Mouse (Mus musculus): ENCODE results near the gene Kremen1.
A peak's percentile ranks its signal among the peaks of the same experiment; 100 is the strongest.

Gene Kremen1

DNA sequence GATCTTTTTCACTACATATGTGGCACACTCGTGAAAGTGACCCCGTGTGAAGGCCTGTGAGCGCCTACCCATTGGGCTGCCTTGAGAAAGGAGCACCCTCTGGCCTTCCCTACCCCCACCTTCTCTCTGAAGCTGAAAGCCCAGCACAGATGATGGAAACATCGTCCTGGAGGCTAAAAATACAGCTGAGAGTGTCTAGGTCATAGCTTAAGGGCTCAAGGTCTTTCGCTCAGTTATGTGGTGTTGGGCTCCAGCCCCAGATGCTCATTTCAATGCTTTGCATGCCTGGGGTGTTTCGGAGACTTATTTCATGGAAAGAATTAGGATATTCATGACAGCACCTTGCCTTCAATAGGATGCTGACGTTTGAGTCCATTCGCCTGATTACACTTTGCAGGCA is 4.4 kb upstream of the Kremen1 start:
- no peak for DNase-seq

DNA sequence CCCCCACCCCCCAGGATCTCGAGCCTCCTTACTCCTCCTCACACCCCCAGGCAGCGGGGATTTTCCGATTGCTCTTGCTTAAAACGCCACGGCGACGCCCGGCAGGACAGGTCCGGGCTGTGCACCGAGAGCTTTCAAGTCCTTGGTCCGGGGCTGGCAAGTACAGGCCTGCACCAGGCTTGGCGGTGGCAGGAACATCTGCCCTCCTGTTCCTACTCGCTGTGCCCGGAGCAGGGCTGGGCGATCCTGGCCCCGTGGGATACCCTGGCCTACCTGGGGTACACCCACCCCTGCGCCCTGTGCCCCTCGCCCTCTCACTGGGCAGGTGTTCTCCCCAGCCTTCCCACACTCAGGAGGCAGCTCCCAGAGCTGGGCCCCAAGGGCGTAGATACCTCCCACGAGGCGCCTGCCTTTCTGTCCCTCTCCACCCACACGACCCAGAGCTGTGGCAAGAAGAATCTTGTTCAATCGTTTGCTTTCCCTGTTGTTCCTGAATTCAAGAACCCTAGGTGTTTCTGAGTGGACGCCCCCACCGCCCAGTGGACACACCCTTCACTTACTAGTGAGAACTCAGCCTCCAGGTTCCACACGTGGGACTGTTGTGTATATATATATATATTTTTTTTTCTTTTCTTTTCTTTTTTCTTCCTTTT is 1.8 kb upstream of the Kremen1 start:
- peak; percentile 92 for DNase-seq

DNA sequence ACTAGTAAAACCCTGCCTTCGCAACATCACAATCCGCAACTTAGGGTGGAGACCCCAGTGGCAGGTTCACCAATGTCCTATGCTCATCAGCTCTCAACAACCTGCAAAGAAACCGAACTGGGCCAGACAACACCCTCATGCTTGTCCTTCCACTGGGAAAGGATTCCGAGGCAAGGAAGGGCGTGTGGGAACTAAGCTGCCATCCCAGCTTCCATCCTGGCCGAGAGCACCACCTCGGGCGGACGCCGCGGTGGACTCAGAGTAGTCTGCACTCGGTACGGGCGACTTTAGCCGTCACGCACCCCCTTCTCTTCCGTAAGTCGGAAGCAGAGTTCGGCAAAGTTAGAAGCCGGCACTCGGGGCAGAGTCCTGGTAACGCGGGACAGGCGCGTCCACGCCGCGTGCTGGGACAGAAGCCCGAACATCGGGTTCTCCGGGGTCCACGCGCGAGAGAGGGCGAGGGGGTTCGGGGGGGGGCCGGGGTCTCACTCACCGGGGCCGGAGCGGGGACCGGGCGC is 357 bp downstream of the Kremen1 start:
- no peak for DNase-seq

DNA sequence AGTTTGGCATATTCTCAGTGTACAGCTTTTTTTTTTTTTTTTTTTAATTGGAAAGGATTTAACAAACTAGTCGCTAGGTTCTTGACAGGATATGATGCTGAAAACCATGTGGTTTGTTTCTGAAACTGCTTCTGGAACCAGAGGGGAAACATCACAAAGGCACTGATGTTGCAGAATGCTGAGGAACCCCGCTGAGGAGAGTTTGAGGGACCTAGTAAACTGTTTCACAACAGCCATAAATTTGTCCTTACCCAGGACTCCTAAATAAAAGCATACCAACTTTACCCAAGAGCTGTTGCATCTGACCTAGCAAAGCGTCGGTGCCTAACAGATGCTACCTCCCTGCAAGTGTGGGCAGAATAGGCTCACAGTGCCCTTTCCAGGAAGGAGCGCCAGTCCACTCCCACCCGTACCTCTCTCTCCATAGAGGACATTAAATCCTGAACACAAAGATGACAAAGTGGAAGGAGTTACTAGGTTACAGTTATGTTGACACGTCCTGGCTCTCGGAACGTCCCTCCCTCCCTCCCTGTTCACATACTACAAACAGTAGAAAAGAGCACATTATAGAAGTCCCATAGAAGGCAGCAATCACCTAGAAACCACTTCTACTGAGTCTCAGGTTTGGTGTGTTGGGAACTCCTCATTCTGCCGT is 1.3 kb downstream of the Kremen1 start:
- DNase-seq: no peak

DNA sequence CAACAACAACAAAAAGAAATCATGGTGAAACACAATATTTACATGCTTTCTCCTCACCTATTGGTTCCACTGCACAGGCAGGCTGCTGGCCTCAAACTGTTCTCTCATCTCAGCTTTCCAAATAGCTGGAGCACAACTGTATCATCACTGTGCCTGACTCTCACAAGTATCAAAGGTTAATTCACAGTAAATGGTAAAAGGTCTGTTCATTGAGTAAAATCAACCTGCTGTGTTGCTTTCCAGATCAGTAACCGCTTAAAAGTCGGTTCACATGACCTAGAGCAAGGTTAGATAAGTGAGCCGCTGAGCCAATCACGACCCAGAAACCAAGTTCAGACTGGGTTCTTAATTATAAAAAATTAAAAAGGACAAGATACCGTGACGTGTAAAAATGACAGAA is 3.3 kb downstream of the Kremen1 start:
- DNase-seq: no peak

DNA sequence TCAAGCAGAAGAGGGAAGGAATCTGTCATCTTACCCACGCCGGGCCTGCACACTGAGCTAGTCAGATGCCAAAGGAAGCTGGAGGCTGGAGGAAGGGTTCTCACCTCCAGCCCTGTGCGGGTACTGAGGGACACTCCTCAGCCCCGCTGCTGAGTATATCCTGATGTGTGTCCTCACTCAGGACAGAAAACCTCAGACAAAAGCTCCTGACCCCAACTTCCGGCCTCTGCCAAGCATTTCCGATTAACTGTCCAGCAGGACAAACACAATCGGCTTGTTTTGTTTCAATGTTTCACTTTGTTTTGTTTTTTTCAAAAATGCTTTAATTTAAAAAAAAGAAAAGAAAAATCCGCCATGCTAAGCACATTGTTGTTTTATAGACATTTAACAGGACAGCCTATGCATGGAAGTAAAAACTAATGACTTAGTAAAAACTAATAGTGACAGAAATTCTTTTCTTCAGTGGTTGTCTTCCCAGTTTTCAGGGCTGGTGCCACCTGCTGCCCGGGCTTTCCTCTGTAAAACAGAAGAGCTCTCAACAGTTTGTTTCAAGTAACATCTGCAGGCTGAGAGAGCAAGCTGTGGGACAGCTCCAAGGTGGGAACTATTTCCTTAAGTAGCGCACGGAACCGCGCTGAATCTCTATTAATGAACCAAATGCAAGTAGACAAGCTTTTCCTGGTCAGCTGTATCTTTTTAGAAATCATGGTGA is 4.1 kb downstream of the Kremen1 start:
- DNase-seq: no peak

DNA sequence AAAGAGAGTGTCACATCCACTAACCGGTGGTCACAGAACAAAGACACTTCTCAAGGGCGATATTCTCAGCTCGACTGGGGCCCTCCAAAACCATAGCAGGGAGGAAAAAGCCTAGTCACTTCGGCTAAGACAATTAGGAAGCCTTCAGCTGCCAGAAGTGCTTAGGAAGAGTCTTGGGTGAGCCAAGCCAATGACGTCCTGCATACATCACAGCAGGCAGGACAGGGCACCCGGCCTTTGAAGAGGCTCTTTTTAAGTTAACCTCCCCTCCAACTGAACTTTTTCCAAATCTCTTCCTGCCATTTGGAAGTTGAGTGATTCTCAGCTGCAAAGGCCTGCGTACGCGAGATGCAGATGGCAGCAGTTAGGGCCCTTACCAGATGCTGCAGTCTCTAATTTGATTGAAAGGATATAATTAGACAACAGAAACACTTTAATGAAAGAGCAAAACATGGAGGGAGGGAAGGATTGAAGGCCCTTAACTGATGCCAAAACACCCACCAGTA is 5.8 kb downstream of the Kremen1 start:
- DNase-seq: no peak

DNA sequence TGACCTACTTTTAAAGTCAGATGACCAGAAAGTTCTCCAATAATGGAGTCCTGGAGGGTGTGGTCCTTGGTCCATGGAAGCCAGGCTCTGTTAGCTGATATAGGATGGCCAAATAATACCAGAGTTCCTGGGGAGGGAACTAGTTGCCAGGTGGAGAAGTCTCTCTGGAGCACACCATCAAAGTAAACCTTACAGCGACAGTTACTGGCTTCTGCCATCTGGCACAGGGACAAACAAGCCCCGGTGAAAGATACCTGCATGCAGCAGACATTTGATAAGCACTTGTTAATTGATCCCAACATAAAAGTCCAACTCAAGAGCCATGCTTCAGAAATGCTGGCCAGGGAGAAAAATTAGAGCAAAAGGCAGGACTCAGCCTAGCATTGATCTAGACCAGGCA is 7.3 kb downstream of the Kremen1 start:
- DNase-seq: no peak

DNA sequence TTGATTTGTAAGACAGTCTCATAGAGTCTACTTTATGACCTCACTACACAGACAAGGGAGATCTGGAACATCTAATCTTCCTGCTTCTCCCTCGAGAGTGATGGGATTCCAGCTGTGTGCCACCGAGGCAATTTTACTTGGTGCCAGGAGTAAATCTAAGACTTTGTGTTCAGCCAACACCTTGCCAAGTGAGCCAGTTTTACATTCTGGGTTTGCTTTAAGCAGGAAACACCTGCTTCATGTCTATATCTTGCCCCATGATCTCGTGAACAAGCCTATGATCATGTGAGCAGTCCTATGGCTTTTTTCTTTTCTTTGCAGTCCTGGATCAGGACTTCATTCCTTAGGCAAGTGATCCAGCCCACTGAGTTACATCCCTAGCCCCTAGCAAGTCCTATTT is 7.8 kb downstream of the Kremen1 start:
- no peak for DNase-seq

DNA sequence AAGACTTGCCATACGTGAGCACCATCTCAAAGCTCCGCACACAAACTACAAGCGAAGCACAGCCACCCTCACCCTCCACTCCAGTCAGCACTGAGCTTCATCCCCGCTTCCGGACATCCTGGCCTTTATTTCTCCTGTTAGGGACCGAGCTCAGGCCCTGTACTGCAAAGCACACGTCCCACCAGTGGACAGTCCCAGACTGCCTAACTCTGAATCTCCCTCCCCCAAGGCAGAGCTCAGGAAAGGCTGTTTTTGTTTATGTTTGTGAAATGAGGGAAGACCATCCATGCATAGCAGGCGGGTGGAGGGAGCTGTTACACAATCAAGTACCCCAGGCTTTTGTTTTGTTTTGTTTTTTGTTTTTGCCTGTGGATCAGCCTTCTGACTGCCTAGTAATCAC is 8.6 kb downstream of the Kremen1 start:
- DNase-seq: no peak

DNA sequence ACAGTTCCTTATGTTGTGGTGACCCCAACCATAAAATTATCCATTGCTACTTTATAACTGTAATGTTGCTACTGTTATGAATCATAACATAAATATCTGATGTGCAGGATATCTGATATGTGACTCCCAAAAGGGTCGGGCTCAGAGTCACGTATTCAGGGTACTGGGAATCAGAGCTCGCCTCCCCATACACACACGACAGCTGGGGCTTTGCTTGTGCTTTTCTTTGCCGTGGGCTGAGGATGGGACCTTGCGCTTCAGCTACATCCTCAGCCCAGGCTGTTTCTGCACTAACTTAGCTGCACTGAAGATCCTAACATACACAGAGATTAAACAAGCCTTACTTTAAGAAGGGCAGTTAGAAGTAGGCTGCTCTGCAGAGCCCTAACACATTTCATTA is 10.2 kb downstream of the Kremen1 start:
- no peak for DNase-seq

DNA sequence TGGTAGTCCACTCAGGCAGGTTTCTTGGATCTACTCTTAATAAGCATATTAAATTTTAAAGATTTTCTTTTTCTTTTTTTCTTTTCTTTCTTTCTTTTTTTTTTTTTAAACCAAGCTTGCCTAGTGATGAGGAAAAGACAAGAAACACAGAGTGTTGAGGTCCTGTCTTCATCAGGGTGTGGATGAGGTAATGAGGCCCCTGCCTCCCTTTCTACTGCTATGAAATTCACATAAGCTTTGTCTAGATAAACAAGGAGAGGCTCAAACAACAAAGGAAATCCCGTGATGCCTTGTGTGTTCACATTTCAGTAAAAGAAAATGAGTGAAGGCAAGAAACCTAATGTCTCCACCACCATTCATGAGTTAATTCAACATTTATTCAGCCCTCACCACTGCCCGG is 13.2 kb downstream of the Kremen1 start:
- DNase-seq: no peak

DNA sequence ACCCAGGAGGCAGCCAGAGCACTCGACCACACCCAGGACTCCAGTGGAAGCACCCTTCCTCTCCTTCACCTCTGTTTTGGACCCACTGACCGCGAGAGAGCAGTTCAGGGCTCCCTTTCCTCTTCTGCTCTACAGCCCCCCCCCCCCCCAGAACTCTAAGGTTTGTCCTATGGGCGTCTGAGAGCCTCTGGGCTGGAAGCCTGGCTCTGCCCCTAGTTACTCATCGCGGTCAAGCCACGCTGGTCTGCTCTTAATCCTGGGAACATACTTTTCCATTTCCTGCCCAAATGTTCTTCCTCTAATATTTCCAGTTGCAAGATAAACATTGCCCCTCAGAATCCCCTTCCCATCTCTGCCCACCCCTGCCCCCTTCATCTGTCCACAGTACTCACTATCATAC is 15.9 kb downstream of the Kremen1 start:
- DNase-seq: no peak

DNA sequence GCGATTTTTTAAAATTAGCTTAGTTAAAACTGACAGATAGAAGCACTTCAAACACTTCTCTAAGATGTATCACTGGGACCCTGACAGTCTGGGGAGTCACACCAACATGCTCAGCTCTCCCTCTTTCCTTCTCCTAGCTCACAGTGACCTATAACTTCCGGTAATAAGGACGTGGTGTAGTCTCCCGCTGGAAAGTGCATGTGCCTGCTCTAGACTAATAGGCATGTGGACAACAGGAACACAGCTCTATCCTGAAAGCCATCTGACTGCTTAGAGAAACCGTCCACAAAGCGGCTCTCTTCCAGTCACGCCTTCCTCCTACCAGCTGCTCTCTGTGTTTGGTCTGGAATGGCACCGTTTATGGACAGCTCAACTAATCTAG is 16.6 kb downstream of the Kremen1 start:
- DNase-seq: peak; percentile 92

DNA sequence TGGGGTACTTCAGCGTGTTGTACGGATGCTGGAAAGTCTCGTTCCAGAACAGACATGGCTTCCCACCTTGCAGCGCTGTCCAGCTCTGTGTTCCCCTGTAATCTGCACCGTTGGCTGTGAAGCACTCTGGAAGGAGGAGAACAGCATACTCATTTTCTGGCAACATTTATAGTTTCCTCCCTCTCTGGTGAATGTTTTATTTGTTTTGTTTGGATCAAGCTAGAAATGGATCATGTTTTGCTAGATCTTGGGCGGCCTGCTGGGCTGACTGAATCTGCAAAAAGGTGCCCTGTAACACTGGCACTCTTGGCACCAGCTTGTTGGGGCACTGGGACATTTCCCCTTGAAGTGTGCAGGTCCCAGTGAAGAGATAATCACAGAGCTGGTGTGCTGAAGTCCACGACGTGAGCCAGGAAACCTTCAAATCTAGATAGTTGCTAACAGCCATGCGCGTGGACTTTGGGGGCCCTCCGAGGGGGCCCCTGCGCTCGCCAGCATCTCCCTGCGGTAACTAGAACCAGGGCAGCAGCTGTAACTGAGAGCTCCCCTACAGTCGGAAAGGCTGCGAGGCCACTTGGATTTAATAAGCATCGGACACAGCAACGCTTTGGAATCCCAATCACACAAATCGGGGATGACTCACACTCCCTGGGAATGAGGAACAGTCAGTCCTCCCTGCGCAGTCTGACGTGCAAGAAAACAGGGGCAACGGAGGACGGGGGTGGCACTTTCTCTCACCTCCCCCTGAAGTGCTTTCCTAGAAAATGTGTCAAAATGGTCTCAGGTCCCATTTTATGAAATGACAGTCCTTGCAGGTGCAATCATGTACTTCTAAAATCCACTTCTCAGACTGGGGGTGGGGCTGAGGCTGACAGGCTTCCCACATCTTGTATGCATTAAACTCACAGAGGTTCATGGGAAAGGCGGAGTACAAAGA is 17.3 kb downstream of the Kremen1 start:
- peak; percentile 97 for DNase-seq

DNA sequence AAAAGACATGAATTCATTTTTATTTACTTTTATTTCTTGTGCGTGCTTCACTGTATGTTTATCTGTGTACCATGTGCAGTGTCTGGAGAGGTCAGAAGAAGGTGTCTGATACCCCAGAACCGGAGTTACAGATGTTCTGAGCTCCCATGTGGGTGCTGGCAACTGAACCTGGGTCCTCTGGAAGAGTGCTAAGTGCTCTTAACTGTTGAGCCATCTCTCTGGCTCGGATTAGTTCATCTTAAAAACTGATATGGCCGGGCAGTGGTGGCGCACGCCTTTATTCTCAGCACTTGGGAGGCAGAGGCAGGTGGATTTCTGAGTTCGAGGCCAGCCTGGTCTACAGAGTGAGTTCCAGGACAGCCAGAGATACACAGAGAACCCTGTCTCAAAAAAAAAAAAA is 18.1 kb downstream of the Kremen1 start:
- peak; percentile 90 for DNase-seq

DNA sequence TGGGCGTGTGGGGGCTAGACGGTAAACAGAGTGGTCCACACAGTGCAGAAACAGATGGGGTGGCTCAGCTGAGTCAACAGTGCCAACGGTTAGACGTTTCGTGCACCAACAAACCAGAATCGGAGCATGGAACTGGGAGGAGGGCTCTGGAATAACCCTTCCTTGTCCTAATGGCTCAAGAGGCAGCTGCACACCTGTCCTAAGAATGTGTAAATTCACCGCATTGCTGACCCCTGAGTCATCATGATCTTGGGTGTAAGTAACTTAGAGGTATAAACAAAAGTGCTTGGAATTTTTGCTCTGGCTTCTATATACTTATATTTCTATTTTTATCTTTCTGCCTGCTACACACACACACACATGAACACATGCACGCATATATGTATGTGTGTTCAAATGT is 19.2 kb downstream of the Kremen1 start:
- DNase-seq: no peak

DNA sequence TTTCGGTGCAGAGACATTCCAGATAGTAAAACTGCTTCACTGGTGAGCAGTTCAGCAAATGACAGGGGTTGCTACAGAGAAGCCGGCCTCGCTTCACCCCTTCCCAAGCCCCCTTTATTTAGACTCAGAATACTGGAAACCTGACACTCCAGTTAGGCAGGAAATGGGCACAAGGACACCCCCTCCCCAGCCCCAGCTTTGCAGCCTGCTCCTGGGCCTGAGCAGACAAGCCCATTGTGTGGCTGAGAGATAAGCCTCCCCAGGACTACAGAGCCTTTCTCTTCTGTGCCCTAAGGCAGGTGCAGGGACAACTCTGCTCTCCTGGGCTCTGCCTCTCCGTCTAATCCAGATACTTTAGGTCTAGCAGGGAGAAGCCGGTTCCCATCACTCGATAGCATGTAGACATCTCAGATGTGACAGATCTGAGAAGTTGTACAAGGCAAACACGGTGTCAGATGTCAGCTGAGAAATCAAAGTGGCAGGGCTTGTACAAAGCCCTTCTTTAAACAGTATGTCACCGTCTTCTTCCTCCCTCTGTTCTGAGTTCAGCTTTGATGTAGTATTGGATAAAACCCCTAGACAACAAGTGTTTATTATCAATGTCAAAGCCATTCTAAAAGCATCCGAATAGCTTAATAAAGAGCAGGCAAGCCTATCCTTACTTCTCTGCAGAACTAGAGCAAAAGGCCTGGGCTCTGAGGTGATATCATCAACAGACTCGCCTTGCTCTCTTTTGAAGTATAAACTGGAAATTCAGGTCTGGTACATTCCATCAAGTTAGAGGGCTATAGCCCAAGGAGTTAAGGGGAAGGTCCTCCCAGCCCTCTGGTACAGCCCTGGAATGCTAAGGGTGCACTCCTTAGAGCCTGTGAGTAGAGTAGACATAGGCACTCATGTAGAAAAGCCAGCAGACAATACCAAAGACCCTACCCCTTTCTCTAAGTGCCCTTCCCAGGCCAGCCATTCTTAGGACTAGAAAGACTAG is 21.4 kb downstream of the Kremen1 start:
- no peak for DNase-seq

DNA sequence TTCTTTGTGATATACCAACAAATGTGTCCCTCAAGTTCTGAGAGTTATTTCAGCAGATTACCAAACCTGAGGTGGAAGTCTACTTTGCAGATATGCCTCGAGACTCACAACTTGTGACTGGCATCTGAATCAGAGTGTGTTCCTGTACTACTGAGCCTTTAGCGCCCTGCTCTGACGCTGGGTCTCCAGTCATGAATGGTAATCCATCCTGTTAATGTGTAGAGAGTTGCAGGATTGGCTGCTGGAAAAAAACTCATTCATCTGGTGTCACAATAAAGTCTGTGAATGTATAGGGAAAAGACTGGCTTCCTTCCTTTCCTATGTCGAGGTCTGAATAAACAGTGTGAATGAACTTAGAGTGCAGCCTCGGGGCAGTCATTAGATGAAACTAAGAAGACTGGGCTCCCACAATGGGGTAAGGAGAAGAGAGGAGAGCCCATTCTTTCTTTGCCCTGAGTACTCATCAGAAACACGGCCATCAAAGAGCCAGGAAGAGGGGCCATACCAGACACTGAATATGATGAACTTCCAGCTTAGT is 41.4 kb downstream of the Kremen1 start:
- no peak for DNase-seq

DNA sequence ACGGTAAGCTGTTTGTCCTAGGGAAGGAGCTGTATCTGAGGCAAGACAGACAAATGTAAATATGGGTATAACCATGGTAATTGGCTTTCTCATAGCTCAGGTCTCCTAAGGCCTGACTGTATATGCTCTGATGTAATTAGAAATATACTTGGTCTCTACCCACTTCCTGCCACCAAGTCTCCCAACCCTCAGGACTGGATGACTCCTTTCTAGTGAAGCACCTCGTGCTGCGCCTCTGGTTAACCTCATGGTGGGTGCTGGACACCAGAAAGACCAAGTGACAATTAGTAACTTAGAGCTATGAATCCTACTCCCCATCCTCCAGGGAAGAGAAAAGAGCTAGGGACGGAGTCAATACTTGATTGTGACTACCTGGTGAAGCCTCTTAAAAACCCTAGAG is 42.0 kb downstream of the Kremen1 start:
- no peak for DNase-seq
